Mouse (Mus musculus) naive thymus-derived CD4-positive, alpha-beta T cell, adult 5 months (primary cell): ENCODE data around the gene Zscan4-ps1. TPM values are rescaled to one million over a fixed set of nuclear protein-coding genes. Genes with fewer than 3 reads are reported as not detected.

ENCODE experiments used
- polyA plus RNA-seq: library from polyadenylated mRNA; unstranded; fragments of 100-300 nt; shearing (Covaris generic); gene quantifications from one replicate; pipeline ENCODE4 v1.2.1, GENCODE M21; 2017

Zscan4-ps1 gene
- not detected for polyA plus RNA-seq

GRCm38 (mm10) chr7:11069591-11069990 lies at the start of gene Zscan4-ps1:
Gene Zscan4-ps1 (minus strand): TSS chr7:11069691.

Other genes starting within 250 kb of the Zscan4-ps1 start
- not detected for gene Zscan4b, start 164.6 kb downstream of the Zscan4-ps1 start, polyA plus RNA-seq
- gene Zscan4c, start 63.9 kb downstream of the Zscan4-ps1 start, polyA plus RNA-seq = 0.25 TPM
- not detected for gene Zscan4d, start 96.5 kb upstream of the Zscan4-ps1 start, polyA plus RNA-seq
- gene Zscan4e, start 241.0 kb upstream of the Zscan4-ps1 start, polyA plus RNA-seq = not detected